Mouse (Mus musculus): ENCODE measurements at regions not wholly inside any gene's neighbourhood (a gene's known extent, or its start where the extent isn't known, plus 50 kb on each side); places are given as distances from the start of the nearest gene placed in this dataset.

- DNase-seq (ENCODE audit: low read depth): no peak
Observed at GRCm38 (mm10) chr6:101874894-101875293, 497.2 kb upstream of the Pdzrn3 start.

- no peak for DNase-seq (ENCODE audit: low read depth)
Observed at GRCm38 (mm10) chr6:101858895-101859294, 481.2 kb upstream of the Pdzrn3 start.

GRCm38 (mm10) chr6:101840695-101841094, 463.0 kb upstream of the Pdzrn3 start:
- no peak for DNase-seq (ENCODE audit: low read depth)

GRCm38 (mm10) chr6:101837563-101837962, 459.9 kb upstream of the Pdzrn3 start:
- no peak for DNase-seq (ENCODE audit: low read depth)

- DNase-seq (ENCODE audit: low read depth): no peak
Observed at GRCm38 (mm10) chr6:101793986-101794385, 416.3 kb upstream of the Pdzrn3 start.

GRCm38 (mm10) chr6:101777864-101778263, 400.2 kb upstream of the Pdzrn3 start:
- DNase-seq (ENCODE audit: low read depth): peak; percentile 2

- no peak for DNase-seq (ENCODE audit: low read depth)
Observed at GRCm38 (mm10) chr6:101773151-101773550, 395.5 kb upstream of the Pdzrn3 start.

GRCm38 (mm10) chr6:101735107-101735506, 357.4 kb upstream of the Pdzrn3 start:
- DNase-seq (ENCODE audit: low read depth): no peak

GRCm38 (mm10) chr6:101720513-101720912, 342.8 kb upstream of the Pdzrn3 start:
- DNase-seq (ENCODE audit: low read depth): no peak

GRCm38 (mm10) chr6:101689684-101690083, 312.0 kb upstream of the Pdzrn3 start:
- no peak for DNase-seq (ENCODE audit: low read depth)

GRCm38 (mm10) chr6:101686578-101686977, 308.9 kb upstream of the Pdzrn3 start:
- DNase-seq (ENCODE audit: low read depth): no peak

- no peak for DNase-seq (ENCODE audit: low read depth)
Observed at GRCm38 (mm10) chr6:101685734-101686133, 308.0 kb upstream of the Pdzrn3 start.

- DNase-seq (ENCODE audit: low read depth): peak; percentile 7
Observed at GRCm38 (mm10) chr6:101684390-101684789, 306.7 kb upstream of the Pdzrn3 start.

- DNase-seq (ENCODE audit: low read depth): no peak
Observed at GRCm38 (mm10) chr6:101674846-101675245, 297.1 kb upstream of the Pdzrn3 start.

- no peak for DNase-seq (ENCODE audit: low read depth)
Observed at GRCm38 (mm10) chr6:101670770-101671169, 293.1 kb upstream of the Pdzrn3 start.

- no peak for DNase-seq (ENCODE audit: low read depth)
Observed at GRCm38 (mm10) chr6:101669118-101669845, 291.6 kb upstream of the Pdzrn3 start.

GRCm38 (mm10) chr6:101654351-101654750, 276.7 kb upstream of the Pdzrn3 start:
- no peak for DNase-seq (ENCODE audit: low read depth)

- DNase-seq (ENCODE audit: low read depth): peak; percentile 2
Observed at GRCm38 (mm10) chr6:101650348-101650747, 272.7 kb upstream of the Pdzrn3 start.

GRCm38 (mm10) chr6:101617295-101617694, 239.6 kb upstream of the Pdzrn3 start:
- DNase-seq (ENCODE audit: low read depth): no peak

GRCm38 (mm10) chr6:101616776-101617175, 239.1 kb upstream of the Pdzrn3 start:
- no peak for DNase-seq (ENCODE audit: low read depth)

GRCm38 (mm10) chr6:101609015-101609414, 231.3 kb upstream of the Pdzrn3 start:
- DNase-seq (ENCODE audit: low read depth): no peak

GRCm38 (mm10) chr6:101603083-101603482, 225.4 kb upstream of the Pdzrn3 start:
- DNase-seq (ENCODE audit: low read depth): no peak

- DNase-seq (ENCODE audit: low read depth): no peak
Observed at GRCm38 (mm10) chr6:101596995-101597394, 219.3 kb upstream of the Pdzrn3 start.
